Mouse (Mus musculus) erythroblast, embryonic 14.5 days (primary cell): ENCODE results near the gene Jaml.

ENCODE experiments used
- GATA1 ChIP-seq: IDR thresholded peaks from 2 replicates; pipeline ENCODE4 v1.6.1; 2012; ENCODE audit warnings: low read length, inconsistent platforms, mixed read lengths
- TAL1 ChIP-seq: IDR thresholded peaks from 3 replicates; pipeline ENCODE4 v1.6.1; 2012; ENCODE audit warnings: low read length, inconsistent platforms, mixed read lengths

- TF ChIP-seq GATA1 (no peak), TAL1 (no peak)
Measured at GRCm38 (mm10) chr9:45153361-45153760, 74.4 kb downstream of the Jaml start.
